Mouse (Mus musculus) heart, postnatal 0 days (tissue): ENCODE data around the gene Hadh.

Experiments used
- CTCF ChIP-seq: IDR thresholded peaks from 2 replicates; pipeline ENCODE4 v1.5.1; 2016; ENCODE audit warnings: antibody characterized with exemption, control low read depth, low read depth
- EP300 ChIP-seq: IDR thresholded peaks from 2 replicates; pipeline ENCODE4 v1.6.1; 2016; ENCODE audit warnings: antibody characterized with exemption, low read depth

GRCm38 (mm10) chr3:131312340-131312739 lies 40.4 kb upstream of the Hadh start:
- no peak for TF ChIP-seq CTCF
- no peak for TF ChIP-seq EP300
